Mouse (Mus musculus) forebrain, embryonic 11.5 days (tissue): ENCODE measurements around the gene Fam222a. TPM values are rescaled to one million over a fixed set of nuclear protein-coding genes. Genes with fewer than 3 reads are reported as not detected.

Experiments
- ATAC-seq: fragments of 200-750 bp; cut with Nextera tagmentation; replicated peaks from 2 replicates; pipeline ENCODE4 v1.8.0; 2017; ENCODE audit warnings: moderate TSS enrichment; ENCODE audit not compliant: low FRiP score
- DNase-seq: peaks from one replicate; pipeline ENCODE4 v3.0.0-alpha.2; 2017; ENCODE audit warnings: low spot score
- H3K27ac ChIP-seq: fragments of 300-500 bp; sonication (generic); 2 replicates; pipeline ENCODE4 v1.5.1; 2014; ENCODE audit warnings: low read depth, low read length
- H3K27me3 ChIP-seq: fragments of 300-500 bp; sonication (generic); 2 replicates; pipeline ENCODE4 v1.6.1; 2014; ENCODE audit warnings: mild to moderate bottlenecking, low read length, mixed read lengths; ENCODE audit not compliant: control insufficient read depth, insufficient read depth
- H3K36me3 ChIP-seq: fragments of 300-500 bp; sonication (generic); 2 replicates; pipeline ENCODE4 v1.6.1; 2014; ENCODE audit warnings: mild to moderate bottlenecking, low read length, moderate library complexity, mixed read lengths; ENCODE audit not compliant: control insufficient read depth, insufficient read depth
- H3K4me1 ChIP-seq: fragments of 300-500 bp; sonication (generic); replicated peaks from 2 replicates; pipeline ENCODE4 v1.6.1; 2014; ENCODE audit warnings: low read length, mixed read lengths; ENCODE audit not compliant: control insufficient read depth, insufficient read depth
- H3K4me2 ChIP-seq: fragments of 300-500 bp; sonication (generic); 2 replicates; pipeline ENCODE4 v1.6.1; 2014; ENCODE audit warnings: low read depth, mild to moderate bottlenecking, low read length, moderate library complexity, mixed read lengths; ENCODE audit not compliant: severe bottlenecking
- H3K4me3 ChIP-seq: fragments of 300-500 bp; sonication (generic); 2 replicates; pipeline ENCODE4 v1.5.1; 2014; ENCODE audit warnings: low read depth, low read length
- H3K9ac ChIP-seq: fragments of 300-500 bp; sonication (generic); 2 replicates; pipeline ENCODE4 v1.6.1; 2014; ENCODE audit warnings: low read length
- H3K9me3 ChIP-seq: fragments of 300-500 bp; sonication (generic); 2 replicates; pipeline ENCODE4 v1.6.1; 2016; ENCODE audit warnings: low read length, mixed read lengths; ENCODE audit not compliant: control insufficient read depth
- WGBS: fragments of 180-500 bp; shearing (Covaris S2); extraction: QIAGEN DNeasy Blood & Tissue Kit; methylation state at CpG from one replicate; pipeline ENCODE4 v1.1.7; 2014; 5-methylcytosine and 5-hydroxymethylcytosine counted together
- polyA plus RNA-seq: library from polyadenylated mRNA; unstranded; fragments of >200 nt; fragmentation: Nextera tagmentation; extraction: Ambion mirVana; gene quantifications from 2 replicates; pipeline ENCODE4 v1.2.1, GENCODE M21; 2014

Gene Fam222a
- polyA plus RNA-seq, 1 experiment from 2014 or later, result 9.4 TPM

DNA sequence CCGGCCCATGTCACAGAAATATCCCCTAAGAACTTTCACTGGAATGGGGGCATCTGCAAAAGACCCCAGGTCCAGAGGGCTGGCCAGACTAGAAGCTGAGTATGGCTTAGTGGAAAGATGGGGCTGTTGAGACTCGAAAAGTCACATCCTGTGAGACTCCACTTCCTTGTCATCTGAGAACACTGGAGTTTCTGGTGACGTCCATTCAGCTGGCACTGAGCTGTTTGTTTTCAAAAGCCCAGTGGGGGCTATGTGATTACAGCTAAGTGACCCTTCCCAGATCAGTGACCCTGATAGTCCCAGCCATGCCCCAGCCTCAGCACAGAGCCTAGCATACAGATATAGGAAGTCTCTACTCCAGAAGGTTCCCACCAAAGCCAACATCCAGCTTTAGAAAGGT, 83.6 kb downstream of the Fam222a start:
- no peaks in the 10 kb centered on the region for H3K9me3 ChIP-seq
- no peak overlapping the region for H3K9ac ChIP-seq
- 24% methylated on average over 3 of the region's 3 CpGs for WGBS
- no peak for ATAC-seq
- H3K4me2 ChIP-seq, result no peak overlapping the region
- H3K36me3 ChIP-seq, result no peaks in the 10 kb centered on the region
- no peak overlapping the region for H3K27ac ChIP-seq
- DNase-seq, result no peak
- peaks cover 8% of the 10 kb centered on the region for H3K4me1 ChIP-seq
- H3K27me3 ChIP-seq, result peaks cover 2% of the 10 kb centered on the region
- H3K4me3 ChIP-seq, result no peak overlapping the region

DNA sequence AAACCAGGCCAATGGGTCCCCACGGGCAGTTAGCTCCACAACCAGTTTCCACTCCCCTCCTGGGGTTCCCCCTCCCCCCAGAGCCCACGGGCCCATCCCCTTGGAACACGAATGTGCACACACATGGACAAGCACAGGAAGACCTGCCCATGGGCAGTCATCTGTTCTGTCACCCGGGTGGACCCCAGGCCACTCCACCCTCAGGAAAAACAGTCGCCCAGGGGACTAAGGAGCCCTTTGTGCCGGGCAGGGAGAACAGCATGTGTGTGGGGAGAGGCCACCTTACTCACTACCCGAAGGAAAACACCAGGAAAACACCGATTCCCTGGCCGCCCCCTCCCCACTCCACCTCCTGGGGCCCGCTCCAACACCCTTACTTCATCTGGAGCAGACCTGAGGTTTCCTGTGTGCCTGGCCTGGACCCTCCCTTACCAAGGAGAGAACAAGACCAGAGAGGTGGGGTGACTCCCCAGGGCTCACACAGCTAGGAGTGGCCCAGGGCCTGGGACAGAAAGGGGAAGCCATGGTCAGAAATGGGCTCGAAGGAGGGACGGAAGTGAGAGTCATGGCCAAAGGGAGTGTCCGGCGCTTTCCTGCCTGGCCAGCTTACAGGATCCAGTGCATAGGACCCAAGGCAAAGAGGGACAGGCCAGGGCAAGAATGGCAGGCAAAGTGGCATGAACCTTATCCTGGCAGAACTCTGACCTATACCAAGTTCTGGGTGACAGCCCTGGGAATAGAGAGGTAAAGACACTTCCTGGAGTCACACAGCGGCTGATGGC, 86.0 kb downstream of the Fam222a start:
- DNase-seq (no peak), ATAC-seq (no peak)
- H3K27ac ChIP-seq, result no peak overlapping the region
- H3K4me3 ChIP-seq, result no peak overlapping the region
- H3K36me3 ChIP-seq, result no peaks in the 10 kb centered on the region
- H3K9ac ChIP-seq, result no peak overlapping the region
- no peaks in the 10 kb centered on the region for H3K9me3 ChIP-seq
- peaks cover 11% of the 10 kb centered on the region for H3K4me1 ChIP-seq
- peaks cover 25% of the 10 kb centered on the region for H3K27me3 ChIP-seq
- WGBS, result 70% methylated on average over 12 of the region's 15 CpGs
- no peak overlapping the region for H3K4me2 ChIP-seq

DNA sequence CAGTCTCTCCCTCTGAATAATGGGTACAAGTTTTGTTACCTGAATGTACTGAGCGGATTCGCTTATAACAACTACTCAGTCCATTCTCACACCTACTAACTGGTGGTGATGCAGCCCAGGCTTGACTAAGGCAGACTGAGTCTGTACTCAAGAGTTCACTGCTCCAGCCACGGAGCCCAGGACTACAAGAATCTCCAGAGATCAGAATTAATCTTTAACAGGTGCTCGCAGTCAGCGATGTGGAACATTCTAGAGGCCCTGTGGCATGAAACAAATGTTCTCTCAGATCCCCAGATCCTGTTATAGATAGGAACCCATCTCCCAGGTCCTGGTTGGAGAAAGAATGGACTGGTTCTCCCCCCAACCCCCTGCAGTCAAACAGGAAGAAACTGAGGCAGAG, 87.9 kb downstream of the Fam222a start:
- Histone ChIP-seq H3K27me3 (peaks cover 31% of the 10 kb centered on the region), H3K4me3 (no peak overlapping the region), H3K4me2 (no peak overlapping the region), H3K27ac (no peak overlapping the region), H3K36me3 (no peaks in the 10 kb centered on the region), H3K9ac (no peak overlapping the region), H3K4me1 (peaks cover 11% of the 10 kb centered on the region), H3K9me3 (no peaks in the 10 kb centered on the region)
- WGBS, result 91% methylated on average over 5 of the region's 5 CpGs
- DNase-seq (no peak), ATAC-seq (no peak)

DNA sequence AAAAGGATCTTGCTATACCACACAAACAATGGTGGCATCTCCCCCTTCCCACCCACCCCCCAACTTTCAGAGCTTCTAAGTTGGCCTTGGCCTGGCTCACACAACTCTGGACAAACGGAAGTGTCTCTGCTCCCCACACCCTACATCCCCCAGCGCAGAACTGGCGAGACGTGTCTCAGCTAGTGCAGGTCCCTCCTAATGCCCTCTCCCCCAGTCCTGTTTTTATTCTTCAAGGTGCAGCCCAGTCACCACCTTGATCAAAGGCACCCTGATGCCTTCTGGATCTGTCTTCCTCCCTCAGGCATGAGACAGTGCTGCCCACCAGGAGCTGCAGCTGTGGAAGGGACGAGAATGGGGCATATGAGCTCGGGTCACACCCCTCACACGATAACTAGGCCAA, 88.5 kb downstream of the Fam222a start:
- no peak overlapping the region for H3K27ac ChIP-seq
- H3K9me3 ChIP-seq, result no peaks in the 10 kb centered on the region
- H3K4me2 ChIP-seq, result no peak overlapping the region
- H3K27me3 ChIP-seq, result peaks cover 31% of the 10 kb centered on the region
- H3K9ac ChIP-seq, result no peak overlapping the region
- no peak for ATAC-seq
- H3K4me3 ChIP-seq, result no peak overlapping the region
- 82% methylated on average over 7 of the region's 7 CpGs for WGBS
- no peak for DNase-seq
- no peaks in the 10 kb centered on the region for H3K36me3 ChIP-seq
- H3K4me1 ChIP-seq, result peaks cover 11% of the 10 kb centered on the region

DNA sequence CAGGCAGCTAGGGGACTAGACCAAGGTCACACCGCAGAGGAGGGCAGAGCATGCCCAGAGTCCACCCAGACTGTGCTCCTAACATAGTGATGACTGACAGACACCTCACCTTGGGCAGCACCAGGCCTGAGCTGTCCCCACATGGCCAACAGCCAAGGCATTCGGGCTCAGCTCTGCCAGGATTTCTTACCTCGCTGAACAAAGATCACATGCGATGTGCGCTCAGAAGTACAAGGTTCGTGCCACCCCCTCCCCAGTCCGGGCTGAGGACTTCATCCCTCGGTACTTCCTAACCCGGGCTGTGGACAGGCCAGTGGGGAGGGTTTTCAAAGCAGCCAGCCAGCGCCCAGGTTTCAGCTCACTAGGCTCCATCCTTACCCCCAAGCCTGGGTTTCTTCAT, 89.6 kb downstream of the Fam222a start:
- Histone ChIP-seq H3K4me3 (0 out of 2 replicates have a peak overlapping the region, but pooled peaks have one; percentile 36), H3K4me1 (peaks cover 11% of the 10 kb centered on the region), H3K36me3 (no peaks in the 10 kb centered on the region), H3K27me3 (peaks cover 31% of the 10 kb centered on the region), H3K9ac (no peak overlapping the region), H3K9me3 (no peaks in the 10 kb centered on the region), H3K27ac (no peak overlapping the region), H3K4me2 (no peak overlapping the region)
- ATAC-seq (no peak), DNase-seq (no peak)
- WGBS, result 34% methylated on average over 10 of the region's 10 CpGs

DNA sequence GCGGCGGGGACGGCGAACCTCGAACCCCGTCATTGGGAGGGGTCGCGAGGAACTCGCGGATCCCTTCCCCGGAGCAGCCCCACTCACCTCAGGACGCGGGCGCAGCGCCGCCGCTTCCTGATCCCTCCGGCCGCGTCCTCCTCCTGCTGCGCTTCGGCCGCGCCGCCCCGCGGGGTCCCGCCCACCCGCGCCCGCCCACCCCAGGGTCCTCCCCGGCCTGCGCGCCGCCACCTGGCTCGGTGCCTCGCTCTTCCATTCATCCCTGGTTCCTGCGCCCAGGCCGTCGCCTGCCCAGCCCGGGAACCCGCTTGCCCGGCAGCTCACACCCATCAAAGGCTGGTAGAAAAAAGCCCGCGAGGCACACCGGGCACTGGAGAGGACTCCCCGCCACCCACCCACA, 90.4 kb downstream of the Fam222a start, which contains the start of gene Trpv4:
Gene Trpv4 (minus strand): TSS at position 167 of the 400 bp plus-strand sequence.
- DNase-seq (peak; percentile 58), ATAC-seq (no peak)
- H3K4me1 ChIP-seq, result peaks cover 11% of the 10 kb centered on the region
- WGBS, result 2% methylated on average over 33 of the region's 47 CpGs
- H3K9ac ChIP-seq, result peak within 1 kb of the TSS; percentile 20
- no peaks in the 10 kb centered on the region for H3K36me3 ChIP-seq
- H3K27me3 ChIP-seq, result peaks cover 31% of the 10 kb centered on the region
- no peak within 1 kb of the TSS for H3K27ac ChIP-seq
- H3K4me3 ChIP-seq, result peak within 1 kb of the TSS; percentile 36
- peak within 1 kb of the TSS; percentile 77 for H3K4me2 ChIP-seq
- no peaks in the 10 kb centered on the region for H3K9me3 ChIP-seq

DNA sequence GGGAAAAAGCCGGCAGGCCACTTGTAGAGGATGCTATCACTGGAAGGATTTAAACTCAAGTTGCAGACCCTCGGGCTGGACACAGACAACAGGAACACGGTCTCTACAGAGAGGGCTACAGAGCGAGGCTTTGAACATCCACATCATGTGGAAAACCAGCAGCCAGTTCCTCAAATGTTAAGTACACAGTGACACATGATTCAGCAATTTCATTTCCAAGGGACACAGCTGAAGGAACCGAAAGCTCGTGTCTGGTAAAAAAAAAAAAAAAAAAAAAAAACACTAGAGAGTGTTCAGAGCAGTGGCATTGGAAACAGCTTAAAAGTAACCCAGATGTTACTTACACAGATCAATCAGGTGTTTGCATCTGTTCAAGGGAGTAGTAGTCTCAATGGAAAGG, 93.2 kb downstream of the Fam222a start:
- no peaks in the 10 kb centered on the region for H3K9me3 ChIP-seq
- H3K27me3 ChIP-seq, result peaks cover 31% of the 10 kb centered on the region
- ATAC-seq (no peak), DNase-seq (no peak)
- 90% methylated on average over 6 of the region's 6 CpGs for WGBS
- no peak overlapping the region for H3K9ac ChIP-seq
- H3K4me2 ChIP-seq, result no peak overlapping the region
- no peak overlapping the region for H3K27ac ChIP-seq
- H3K4me1 ChIP-seq, result peaks cover 11% of the 10 kb centered on the region
- H3K36me3 ChIP-seq, result no peaks in the 10 kb centered on the region
- H3K4me3 ChIP-seq, result no peak overlapping the region
